Comparison of ENCODE assay signal across 17 mouse cellular contexts in genomic region chr7:35191276-35191675, GRCm38 (mm10). TPM values are rescaled to one million over a fixed set of nuclear protein-coding genes. Genes with fewer than 3 reads are reported as not detected.
"Had no signal": no experiment of that assay in that cellular context is flagged by ENCODE, and none has a peak within 500 bp of the region (broad histone marks: within the 10 kb centered on the region; RNA-seq: fewer than 3 reads in every experiment).

No protein-coding gene starts in this region.

- H3K36me3 ChIP-seq: limb, embryonic 13.5 days; midbrain, embryonic 12.5 days; neural tube, embryonic 13.5 days had no signal

- ATAC-seq: lung, postnatal 0 days; midbrain, embryonic 16.5 days had no signal

- H3K27ac ChIP-seq: limb, embryonic 13.5 days; liver, embryonic 14.5 days; midbrain, embryonic 12.5 days; neural tube, embryonic 13.5 days had no signal

- H3K4me2 ChIP-seq: limb, embryonic 13.5 days; midbrain, embryonic 12.5 days; neural tube, embryonic 13.5 days had no signal

- H3K9ac ChIP-seq: limb, embryonic 13.5 days; liver, embryonic 14.5 days; midbrain, embryonic 12.5 days; neural tube, embryonic 13.5 days had no signal

- DNase-seq: kidney, adult 11 months; kidney, adult 9 months; kidney, postnatal 14 days; layer of hippocampus, postnatal 36 days; lung, adult 2 months; lung, postnatal 4 days; right cerebral cortex, adult 18-20 months; right cerebral cortex, postnatal 25 days; thymus, postnatal 4 days had no signal

- H3K9me3 ChIP-seq: limb, embryonic 13.5 days; midbrain, embryonic 12.5 days; neural tube, embryonic 13.5 days had no signal

- H3K4me3 ChIP-seq: limb, embryonic 13.5 days; midbrain, embryonic 12.5 days; neural tube, embryonic 13.5 days had no signal

RNA-seq across cellular contexts. Expression of gene Slc7a10, which starts 5.1 kb away (rescaled TPM):
- total RNA-seq: megakaryocyte, adult 5-6 weeks had no signal
- polyA plus RNA-seq: liver, adult 2 months had no signal

RNA-seq across cellular contexts. Expression of gene Lrp3, which starts 24.0 kb away (rescaled TPM):
- total RNA-seq: megakaryocyte, adult 5-6 weeks had no signal
